Mouse (Mus musculus) stomach, adult 2 months (tissue): ENCODE results near the gene Tmed5. TPM values are rescaled to one million over a fixed set of nuclear protein-coding genes. Genes with fewer than 3 reads are reported as not detected.

Experiments
- polyA plus RNA-seq: library from polyadenylated mRNA; depleted of rRNA; stranded (reverse); fragments of >200 nt; gene quantifications from 2 replicates; pipeline ENCODE4 v1.2.3, GENCODE M21; 2012; rRNA removed

Gene Tmed5
- 67.3 and 72.9 TPM in 2 replicates for polyA plus RNA-seq

DNA sequence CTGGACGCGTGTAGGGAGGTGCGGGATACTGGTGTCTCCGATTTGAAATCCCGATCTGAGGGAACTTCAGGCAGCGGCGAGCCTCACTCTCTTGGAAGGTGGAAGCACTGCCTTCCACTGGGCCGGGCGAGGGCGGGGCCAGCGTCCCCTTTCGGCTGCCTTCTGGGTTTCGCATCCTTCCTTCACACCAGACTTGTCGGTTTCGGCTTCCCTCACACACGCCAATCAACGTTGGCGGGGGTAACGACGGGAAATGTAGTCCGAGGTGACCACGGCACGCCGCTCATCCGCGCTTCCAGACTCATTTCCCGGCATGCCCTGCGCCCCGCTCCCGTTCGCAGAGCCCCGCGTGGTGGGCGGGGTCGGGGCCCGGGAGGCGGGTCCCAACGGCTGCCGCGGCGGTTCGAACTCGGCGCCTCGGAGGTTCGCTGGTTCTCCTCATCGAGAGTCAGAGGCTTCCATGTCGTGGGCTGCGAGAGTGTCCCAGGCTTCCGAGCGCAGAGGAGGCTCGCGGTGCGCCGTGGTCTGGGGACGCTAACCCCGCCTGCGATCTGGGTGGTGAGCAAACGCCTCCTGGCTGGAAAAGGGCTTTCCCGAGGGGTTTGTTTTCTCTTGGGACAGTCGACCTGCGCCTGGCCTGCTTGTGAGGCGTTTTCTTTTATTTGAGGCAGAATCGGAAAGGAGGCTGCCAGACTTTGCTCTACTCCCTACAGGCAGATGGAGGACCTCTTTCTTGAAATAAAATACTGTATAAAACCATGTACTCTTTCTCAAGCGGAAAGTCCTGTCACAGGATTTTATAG is at the start of gene Tmed5, which contains the start of gene Ccdc18:
Gene Tmed5 (minus strand): TSS at position 180 of the 803 bp plus-strand sequence.
Gene Ccdc18 (plus strand): TSS at position 435 of the 803 bp plus-strand sequence.

DNA sequence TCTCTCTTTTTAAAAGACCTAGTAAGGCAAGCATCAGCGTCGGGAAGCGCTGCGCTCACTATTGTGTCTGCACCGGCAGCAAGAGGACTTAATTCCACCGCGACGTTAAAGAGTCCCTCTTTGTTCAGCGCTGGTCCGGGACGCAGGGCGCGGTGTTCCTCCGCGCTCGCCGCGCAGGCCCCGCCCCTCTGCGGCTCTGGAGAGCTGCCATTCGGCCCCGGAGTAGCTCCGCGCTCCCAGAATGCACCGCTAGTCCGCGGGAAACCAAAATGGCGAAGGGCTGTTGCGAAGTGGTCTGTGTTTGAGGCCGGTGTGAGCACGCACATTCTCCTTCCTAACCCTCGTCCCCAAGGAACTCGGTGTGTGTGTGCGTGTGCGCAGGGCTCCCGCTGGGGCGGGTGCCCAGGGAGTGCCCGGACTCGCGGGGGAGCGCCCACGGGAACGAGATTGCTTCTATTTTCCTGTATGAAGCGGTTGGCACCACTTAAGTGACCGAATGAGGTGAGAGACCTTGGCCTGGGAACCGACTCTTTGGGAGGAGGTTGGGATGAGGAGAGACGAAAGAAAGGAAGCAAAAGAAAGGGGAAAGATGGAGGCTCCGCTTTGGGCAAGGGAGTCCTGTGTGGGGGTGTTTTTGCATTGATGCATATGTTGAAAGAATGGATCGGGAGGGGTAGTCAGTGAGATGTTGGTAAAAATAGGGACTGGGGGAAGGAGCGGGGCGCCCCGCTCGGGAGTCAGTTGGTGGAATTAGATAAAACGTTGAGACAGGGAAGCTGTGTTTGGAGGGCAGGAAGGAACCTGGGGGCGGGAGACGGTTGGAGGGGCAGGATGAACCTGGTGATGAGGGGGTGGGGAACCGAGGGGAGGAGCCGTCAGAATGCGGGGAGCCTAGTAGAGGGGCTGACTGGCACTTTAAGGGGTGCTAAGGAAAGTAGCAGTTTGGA is 66.7 kb downstream of the Tmed5 start, which contains the start of gene Mtf2:
Gene Mtf2 (plus strand): TSS at position 210 of the 947 bp plus-strand sequence.

Other genes with a start within 250 kb of the Tmed5 start
- 2.8 and 7.8 TPM in 2 replicates for gene Rpl5, start 232.1 kb downstream of the Tmed5 start, polyA plus RNA-seq
- 0.11 and 0.23 TPM in 2 replicates for gene Fam69a, start 145.5 kb downstream of the Tmed5 start, polyA plus RNA-seq
- gene Mtf2, start 66.9 kb downstream of the Tmed5 start, polyA plus RNA-seq: 1.4 and 1.6 TPM in 2 replicates
- gene Ccdc18, start 255 bp upstream of the Tmed5 start, polyA plus RNA-seq: not detected in 2 replicates
- gene Dr1, start 136.3 kb upstream of the Tmed5 start, polyA plus RNA-seq: 7.7 and 9.8 TPM in 2 replicates
- gene Pigg, start 180.0 kb upstream of the Tmed5 start, polyA plus RNA-seq: 2.2 and 2.9 TPM in 2 replicates
- 0.87 and 1.1 TPM in 2 replicates for gene Gm42517, start 235.3 kb upstream of the Tmed5 start, polyA plus RNA-seq